Mouse (Mus musculus): ENCODE data around the gene H2afx.

Gene H2afx

GRCm38 (mm10) chr9:44379862-44380261, 45.4 kb downstream of the H2afx start:
- no peak for DNase-seq (ENCODE audit: low spot score in 2 of 2)

GRCm38 (mm10) chr9:44384596-44384995, 50.1 kb downstream of the H2afx start:
- no peak for DNase-seq (ENCODE audit: low spot score in 2 of 2)

All from spleen, postnatal 10 days (tissue).